Mouse (Mus musculus) right cerebral cortex, postnatal 36 days (tissue): ENCODE measurements around the gene Gse1.

Source experiments
- DNase-seq, 2 experiments: peaks; one replicate each; pipeline ENCODE4 v3.0.0; 2022; ENCODE audit warnings: low spot score in 2 of 2, mixed read lengths in 1 of 2

Gene Gse1

GRCm38 (mm10) chr8:120243222-120243621 lies 15.0 kb downstream of the Gse1 start:
- no peak for DNase-seq

GRCm38 (mm10) chr8:120243916-120244451 lies 15.7 kb downstream of the Gse1 start:
- no peak for DNase-seq

- DNase-seq = no peak
Measured at GRCm38 (mm10) chr8:120244553-120244952, 16.3 kb downstream of the Gse1 start.

- no peak for DNase-seq
Measured at GRCm38 (mm10) chr8:120247618-120248017, 19.4 kb downstream of the Gse1 start.

- no peak for DNase-seq
Measured at GRCm38 (mm10) chr8:120248031-120248430, 19.8 kb downstream of the Gse1 start.

GRCm38 (mm10) chr8:120248451-120248850 lies 20.2 kb downstream of the Gse1 start:
- no peak for DNase-seq

GRCm38 (mm10) chr8:120249800-120250336 lies 21.6 kb downstream of the Gse1 start:
- no peak for DNase-seq

- DNase-seq = no peak
Measured at GRCm38 (mm10) chr8:120250750-120251410, 22.6 kb downstream of the Gse1 start.

GRCm38 (mm10) chr8:120251411-120252035 lies 23.3 kb downstream of the Gse1 start:
- DNase-seq = peak in 1 of 2 experiments; percentile 63

GRCm38 (mm10) chr8:120253626-120254025 lies 25.4 kb downstream of the Gse1 start:
- DNase-seq = no peak

- DNase-seq = no peak
Measured at GRCm38 (mm10) chr8:120255406-120255987, 27.2 kb downstream of the Gse1 start.

- no peak for DNase-seq
Measured at GRCm38 (mm10) chr8:120256958-120257357, 28.7 kb downstream of the Gse1 start.

- DNase-seq = no peak
Measured at GRCm38 (mm10) chr8:120259206-120259605, 30.9 kb downstream of the Gse1 start.

GRCm38 (mm10) chr8:120260677-120261076 lies 32.4 kb downstream of the Gse1 start:
- DNase-seq = no peak

- DNase-seq = no peak
Measured at GRCm38 (mm10) chr8:120261338-120262120, 33.3 kb downstream of the Gse1 start.

GRCm38 (mm10) chr8:120263879-120264278 lies 35.6 kb downstream of the Gse1 start:
- no peak for DNase-seq

- DNase-seq = no peak
Measured at GRCm38 (mm10) chr8:120264388-120264943, 36.2 kb downstream of the Gse1 start.

- peak; percentile 77 to 83 for DNase-seq
Measured at GRCm38 (mm10) chr8:120264944-120265453, 36.7 kb downstream of the Gse1 start.

- DNase-seq = no peak
Measured at GRCm38 (mm10) chr8:120265471-120265870, 37.2 kb downstream of the Gse1 start.

- DNase-seq = peak; percentile 52 to 53
Measured at GRCm38 (mm10) chr8:120268541-120268980, 40.3 kb downstream of the Gse1 start.

- DNase-seq = peak; percentile 47 to 49
Measured at GRCm38 (mm10) chr8:120270449-120270848, 42.2 kb downstream of the Gse1 start.
